Mouse (Mus musculus): ENCODE data around the gene Tescl.

Tescl gene

GRCm38 (mm10) chr7:24299823-24300481, 33.8 kb downstream of the Tescl start:
- no peak for DNase-seq (ENCODE audit: low read depth)

- DNase-seq (ENCODE audit: low read depth): peak; percentile 57
Observed at GRCm38 (mm10) chr7:24298973-24299708, 34.6 kb downstream of the Tescl start.

- no peak for DNase-seq (ENCODE audit: low read depth)
Observed at GRCm38 (mm10) chr7:24298635-24298972, 35.1 kb downstream of the Tescl start.

- no peak for DNase-seq (ENCODE audit: low read depth)
Observed at GRCm38 (mm10) chr7:24297361-24298095, 36.2 kb downstream of the Tescl start.

GRCm38 (mm10) chr7:24296386-24296785, 37.4 kb downstream of the Tescl start:
- DNase-seq (ENCODE audit: low read depth): no peak

GRCm38 (mm10) chr7:24295376-24295775, 38.4 kb downstream of the Tescl start:
- DNase-seq (ENCODE audit: low read depth): no peak

- no peak for DNase-seq (ENCODE audit: low read depth)
Observed at GRCm38 (mm10) chr7:24294763-24295162, 39.0 kb downstream of the Tescl start.

GRCm38 (mm10) chr7:24293061-24293851, 40.5 kb downstream of the Tescl start:
- no peak for DNase-seq (ENCODE audit: low read depth)

- no peak for DNase-seq (ENCODE audit: low read depth)
Observed at GRCm38 (mm10) chr7:24291387-24292090, 42.2 kb downstream of the Tescl start.

GRCm38 (mm10) chr7:24290106-24290693, 43.5 kb downstream of the Tescl start:
- no peak for DNase-seq (ENCODE audit: low read depth)

GRCm38 (mm10) chr7:24288512-24288911, 45.2 kb downstream of the Tescl start:
- no peak for DNase-seq (ENCODE audit: low read depth)

GRCm38 (mm10) chr7:24287670-24288069, 46.1 kb downstream of the Tescl start:
- DNase-seq (ENCODE audit: low read depth): no peak

- no peak for DNase-seq (ENCODE audit: low read depth)
Observed at GRCm38 (mm10) chr7:24286916-24287315, 46.8 kb downstream of the Tescl start.

- DNase-seq (ENCODE audit: low read depth): no peak
Observed at GRCm38 (mm10) chr7:24286090-24286489, 47.6 kb downstream of the Tescl start.

All from fibroblast of lung, adult 2 months (primary cell).